Mouse (Mus musculus): ENCODE measurements around the gene Pygb. TPM values are rescaled to one million over a fixed set of nuclear protein-coding genes. Genes with fewer than 3 reads are reported as not detected.

The Pygb gene
- total RNA-seq, 2 experiments from 2014 or later, result 2.1 to 3.6 TPM

Other genes starting within 250 kb of the Pygb start
- gene Cst7, start 216.3 kb upstream of the Pygb start, total RNA-seq (2015; ENCODE audit: low replicate concordance), result 26.8 and 31.7 TPM in 2 replicates
- gene Cst7, start 216.3 kb upstream of the Pygb start, total RNA-seq (2017; ENCODE audit: low replicate concordance), result 10.7 and 24.7 TPM in 2 replicates
- 16.6 and 25.2 TPM in 2 replicates for gene Apmap, start 178.2 kb upstream of the Pygb start, total RNA-seq (2015; ENCODE audit: low replicate concordance)
- 18.1 and 35.9 TPM in 2 replicates for gene Apmap, start 178.2 kb upstream of the Pygb start, total RNA-seq (2017; ENCODE audit: low replicate concordance)
- gene Acss1, start 118.2 kb upstream of the Pygb start, total RNA-seq (2015; ENCODE audit: low replicate concordance), result 28.1 and 35.6 TPM in 2 replicates
- 34.8 and 43.3 TPM in 2 replicates for gene Acss1, start 118.2 kb upstream of the Pygb start, total RNA-seq (2017; ENCODE audit: low replicate concordance)
- gene Vsx1, start 97.4 kb upstream of the Pygb start, total RNA-seq (2015; ENCODE audit: low replicate concordance), result not detected in 2 replicates
- gene Vsx1, start 97.4 kb upstream of the Pygb start, total RNA-seq (2017; ENCODE audit: low replicate concordance), result 0.51 TPM in 1 of 2 replicates, not detected in the other
- gene Entpd6, start 37.7 kb upstream of the Pygb start, total RNA-seq (2015; ENCODE audit: low replicate concordance), result 1.1 and 1.7 TPM in 2 replicates
- gene Entpd6, start 37.7 kb upstream of the Pygb start, total RNA-seq (2017; ENCODE audit: low replicate concordance), result 1.7 TPM in 1 of 2 replicates, not detected in the other
- 7.2 and 29.8 TPM in 2 replicates for gene Abhd12, start 118.0 kb downstream of the Pygb start, total RNA-seq (2015; ENCODE audit: low replicate concordance)
- gene Abhd12, start 118.0 kb downstream of the Pygb start, total RNA-seq (2017; ENCODE audit: low replicate concordance), result 18.1 and 19.9 TPM in 2 replicates
- 29.8 and 64.2 TPM in 2 replicates for gene Gins1, start 118.7 kb downstream of the Pygb start, total RNA-seq (2015; ENCODE audit: low replicate concordance)
- 66.7 and 67.6 TPM in 2 replicates for gene Gins1, start 118.7 kb downstream of the Pygb start, total RNA-seq (2017; ENCODE audit: low replicate concordance)

All from erythroid progenitor cell, adult 5-6 weeks (primary cell).